Mouse (Mus musculus) intestine, embryonic 15.5 days (tissue): ENCODE results near the gene Prdx1. TPM values are rescaled to one million over a fixed set of nuclear protein-coding genes. Genes with fewer than 3 reads are reported as not detected.

Experiments
- ATAC-seq: fragments of 200-750 bp; cut with Nextera tagmentation; 2 replicates; pipeline ENCODE4 v1.8.0; 2017; ENCODE audit warnings: moderate TSS enrichment, moderate library complexity
- H3K27ac ChIP-seq: fragments of 300-500 bp; sonication (generic); 2 replicates; pipeline ENCODE4 v1.5.1; 2015; ENCODE audit warnings: mild to moderate bottlenecking, inconsistent platforms
- H3K27me3 ChIP-seq: fragments of 300-500 bp; sonication (generic); replicated peaks from 2 replicates; pipeline ENCODE4 v1.6.1; 2015; ENCODE audit warnings: inconsistent platforms
- H3K36me3 ChIP-seq: fragments of 300-500 bp; sonication (generic); 2 replicates; pipeline ENCODE4 v1.6.1; 2015; ENCODE audit warnings: inconsistent platforms
- H3K4me1 ChIP-seq: fragments of 300-500 bp; sonication (generic); replicated peaks from 2 replicates; pipeline ENCODE4 v1.6.1; 2015; ENCODE audit warnings: inconsistent platforms
- H3K4me2 ChIP-seq: fragments of 300-500 bp; sonication (generic); replicated peaks from 2 replicates; pipeline ENCODE4 v1.6.1; 2015; ENCODE audit warnings: mild to moderate bottlenecking, inconsistent platforms
- H3K4me3 ChIP-seq: fragments of 300-500 bp; sonication (generic); replicated peaks from 2 replicates; pipeline ENCODE4 v1.5.1; 2015; ENCODE audit warnings: inconsistent platforms
- H3K9ac ChIP-seq: fragments of 300-500 bp; sonication (generic); 2 replicates; pipeline ENCODE4 v1.6.1; 2015; ENCODE audit warnings: inconsistent platforms
- H3K9me3 ChIP-seq: fragments of 300-500 bp; sonication (generic); 2 replicates; pipeline ENCODE4 v1.6.1; 2016; ENCODE audit warnings: inconsistent platforms
- WGBS: fragments of 180-500 bp; shearing (Covaris S2); methylation state at CpG from one replicate; pipeline ENCODE4 v1.1.7; 2015; 5-methylcytosine and 5-hydroxymethylcytosine counted together
- polyA plus RNA-seq: library from polyadenylated mRNA; unstranded; fragments of >200 nt; fragmentation: Nextera tagmentation; extraction: Ambion mirVana; gene quantifications from 2 replicates; pipeline ENCODE4 v1.2.1, GENCODE M21; 2015

Prdx1 gene
- polyA plus RNA-seq, 1 experiment from 2014 or later, result 1,568 TPM

- 72% methylated on average over 2 of the region's 2 CpGs for WGBS
- H3K9ac ChIP-seq, result no peak overlapping the region
- H3K36me3 ChIP-seq, result no peaks in the 10 kb centered on the region
Observed at GRCm38 (mm10) chr4:116734996-116735395, 49.7 kb downstream of the Prdx1 start.

GRCm38 (mm10) chr4:116738972-116739751 is 53.8 kb downstream of the Prdx1 start:
- WGBS, result 83% methylated on average over 9 of the region's 9 CpGs
- Histone ChIP-seq H3K36me3 (no peaks in the 10 kb centered on the region), H3K4me2 (no peak overlapping the region), H3K27me3 (no peaks in the 10 kb centered on the region), H3K9me3 (no peaks in the 10 kb centered on the region), H3K27ac (no peak overlapping the region), H3K9ac (no peak overlapping the region), H3K4me1 (no peaks in the 10 kb centered on the region), H3K4me3 (no peak overlapping the region)
- ATAC-seq, result no peak

More at GRCm38 (mm10) chr4:116734996-116735395, 49.7 kb downstream of the Prdx1 start:
- ATAC-seq, result no peak
- Histone ChIP-seq H3K4me3 (no peak overlapping the region), H3K4me1 (0 out of 2 replicates have a peak, but pooled peaks cover 4% of the 10 kb centered on the region), H3K27me3 (no peaks in the 10 kb centered on the region), H3K9me3 (no peaks in the 10 kb centered on the region), H3K4me2 (no peak overlapping the region), H3K27ac (no peak overlapping the region)

GRCm38 (mm10) chr4:116749750-116750149 is 64.4 kb downstream of the Prdx1 start:
- WGBS, result 76% methylated on average over 2 of the region's 2 CpGs

More at GRCm38 (mm10) chr4:116749750-116750149, 64.4 kb downstream of the Prdx1 start:
- H3K9me3 ChIP-seq, result no peaks in the 10 kb centered on the region
- H3K4me2 ChIP-seq, result no peak overlapping the region
- H3K36me3 ChIP-seq, result no peaks in the 10 kb centered on the region
- ATAC-seq, result no peak
- H3K27ac ChIP-seq, result no peak overlapping the region
- H3K4me3 ChIP-seq, result no peak overlapping the region
- H3K27me3 ChIP-seq, result no peaks in the 10 kb centered on the region
- H3K4me1 ChIP-seq, result no peaks in the 10 kb centered on the region
- no peak overlapping the region for H3K9ac ChIP-seq

Other genes with a start within 250 kb of the Prdx1 start
- gene Mast2, start 221.4 kb upstream of the Prdx1 start, polyA plus RNA-seq, result 13.3 and 13.5 TPM in 2 replicates
- gene Ipp, start 178.0 kb upstream of the Prdx1 start, polyA plus RNA-seq, result 15.7 and 16.5 TPM in 2 replicates
- gene Tmem69, start 129.6 kb upstream of the Prdx1 start, polyA plus RNA-seq, result 29.8 and 34.3 TPM in 2 replicates
- 30.7 and 33.0 TPM in 2 replicates for gene Gpbp1l1, start 127.9 kb upstream of the Prdx1 start, polyA plus RNA-seq
- 4.1 and 4.8 TPM in 2 replicates for gene Ccdc17, start 88.9 kb upstream of the Prdx1 start, polyA plus RNA-seq
- 110 and 118 TPM in 2 replicates for gene Nasp, start 57.6 kb upstream of the Prdx1 start, polyA plus RNA-seq
- gene Akr1a1, start 33.9 kb upstream of the Prdx1 start, polyA plus RNA-seq, result 772 and 821 TPM in 2 replicates
- gene Mmachc, start 22.9 kb downstream of the Prdx1 start, polyA plus RNA-seq, result 23.0 and 24.6 TPM in 2 replicates
- 25.2 and 26.4 TPM in 2 replicates for gene Ccdc163, start 23.0 kb downstream of the Prdx1 start, polyA plus RNA-seq
- 8.1 and 8.7 TPM in 2 replicates for gene Tesk2, start 35.4 kb downstream of the Prdx1 start, polyA plus RNA-seq
- 28.8 and 31.1 TPM in 2 replicates for gene Toe1, start 122.1 kb downstream of the Prdx1 start, polyA plus RNA-seq
- gene Mutyh, start 122.2 kb downstream of the Prdx1 start, polyA plus RNA-seq, result 10.3 and 10.9 TPM in 2 replicates
- 1.4 and 2.2 TPM in 2 replicates for gene Hpdl, start 136.2 kb downstream of the Prdx1 start, polyA plus RNA-seq
- gene Zswim5, start 191.8 kb downstream of the Prdx1 start, polyA plus RNA-seq, result 1.1 and 1.2 TPM in 2 replicates